Mouse (Mus musculus) cerebellum, adult 8-10 months (tissue): Measurements from ENCODE around the gene Alg11.

ENCODE experiments used
- DNase-seq: peaks from one replicate; pipeline ENCODE4 v3.0.0; 2022

The Alg11 gene

DNA sequence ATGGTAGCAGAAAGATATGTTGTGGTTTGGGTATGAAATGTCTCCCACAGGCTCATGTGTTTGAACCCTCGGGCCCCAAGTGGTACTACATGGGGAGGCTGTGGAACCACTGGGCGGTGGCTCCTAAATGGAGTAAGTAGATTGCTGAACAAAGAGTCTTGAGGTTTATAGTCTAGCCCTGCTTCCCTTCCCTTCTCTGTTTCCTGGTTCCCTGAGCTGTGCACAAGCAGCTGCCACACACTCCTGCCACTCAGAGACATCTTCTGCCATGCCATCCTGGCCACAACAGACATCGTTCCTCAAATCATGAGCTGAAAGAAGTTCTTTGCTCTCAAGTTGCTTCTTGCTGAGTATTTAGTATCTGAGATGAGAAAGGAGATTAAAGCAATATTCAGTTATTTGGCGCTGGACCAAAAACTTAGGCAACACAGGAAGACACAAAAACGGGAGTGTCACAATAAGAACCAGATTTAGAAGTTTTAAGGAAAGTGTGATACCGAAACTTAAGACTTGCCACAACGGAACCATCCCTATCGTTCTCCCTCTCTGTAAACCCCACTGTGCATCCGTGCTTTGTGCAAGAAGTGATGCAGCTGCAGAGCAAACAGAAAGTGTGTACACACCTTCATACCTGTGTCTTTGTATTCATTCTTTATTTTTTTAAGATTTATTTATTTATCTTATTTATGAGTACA is 18.9 kb downstream of the Alg11 start:
- no peak for DNase-seq

DNA sequence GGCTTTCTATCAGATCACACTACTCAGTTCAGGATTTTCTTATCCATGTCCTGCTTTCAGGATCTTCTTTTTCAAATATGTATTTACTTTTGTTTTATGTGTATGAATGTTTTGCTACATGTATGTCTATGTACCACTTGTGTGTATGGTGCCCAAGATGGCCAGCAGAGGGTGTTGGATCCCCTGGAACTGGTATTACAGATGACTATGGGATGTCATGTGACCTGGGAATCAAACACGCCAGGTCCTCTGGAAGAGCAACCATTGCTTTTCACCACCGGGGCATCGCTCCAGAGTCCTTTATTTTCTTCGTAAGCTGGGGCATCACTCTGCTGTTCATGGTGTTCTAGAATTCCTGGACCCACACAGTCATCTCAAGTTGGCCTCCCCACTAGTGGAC is 28.7 kb downstream of the Alg11 start:
- no peak for DNase-seq

GRCm38 (mm10) chr8:22091568-22091967 is 31.0 kb downstream of the Alg11 start:
- no peak for DNase-seq

DNA sequence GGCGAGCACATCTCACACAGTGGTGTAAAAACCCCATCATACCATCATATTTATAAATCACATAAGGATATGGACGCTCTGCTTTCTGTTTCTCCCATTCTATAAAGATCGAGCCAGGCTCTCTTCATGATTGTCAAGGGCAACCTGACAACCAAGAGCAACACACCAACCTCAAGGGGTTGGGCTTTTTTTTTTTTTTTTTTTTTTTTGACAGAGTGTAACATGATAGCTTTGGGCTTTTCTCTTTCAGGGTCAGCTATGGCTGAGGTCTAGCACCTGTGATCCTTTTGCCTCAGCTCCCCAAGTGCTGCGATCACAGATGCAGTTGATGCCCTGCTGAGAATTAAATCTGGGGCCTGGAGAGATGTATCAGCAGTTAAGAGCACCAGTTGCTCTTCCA is 46.5 kb downstream of the Alg11 start:
- DNase-seq = no peak
